Mouse (Mus musculus) c-Kit-positive CD71-negative TER-119-negative erythroid progenitor cells, embryonic 14.5 days (primary cell): ENCODE data around the gene Casp6.

Experiments used
- DNase-seq: peaks from one replicate; pipeline ENCODE4 v3.0.0-alpha.2; 2013; ENCODE audit warnings: low read depth

The Casp6 gene

DNA sequence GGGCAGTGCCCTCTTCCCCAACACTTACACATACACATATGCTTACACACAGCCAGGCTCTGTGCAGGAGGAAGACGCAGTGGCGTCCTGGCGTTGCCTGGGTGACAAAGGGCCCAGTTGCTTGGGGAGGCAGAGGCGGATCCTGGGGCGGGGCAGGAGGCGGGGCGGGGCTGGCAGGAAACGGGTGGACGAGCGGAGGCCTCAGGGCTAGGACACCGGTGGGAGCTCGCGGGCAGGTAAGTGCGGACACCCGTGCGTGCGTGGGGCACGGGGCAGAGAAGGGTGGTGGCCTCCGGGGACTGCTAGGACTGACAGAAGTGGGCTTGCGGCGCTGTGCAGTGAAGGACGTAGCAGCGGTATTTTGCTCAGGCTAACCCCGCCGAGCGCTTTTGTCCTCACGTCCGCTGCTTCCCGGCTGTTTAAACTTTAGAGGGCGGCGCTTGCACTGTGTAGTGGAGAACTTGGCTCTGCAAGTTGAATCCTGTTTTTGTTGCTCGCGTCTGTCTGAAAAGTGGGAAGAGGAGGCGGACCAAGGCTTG, at the start of gene Casp6:
TSS of gene Casp6 (plus strand) at position 155 of the 539 bp plus-strand sequence.
- DNase-seq, result no peak

DNA sequence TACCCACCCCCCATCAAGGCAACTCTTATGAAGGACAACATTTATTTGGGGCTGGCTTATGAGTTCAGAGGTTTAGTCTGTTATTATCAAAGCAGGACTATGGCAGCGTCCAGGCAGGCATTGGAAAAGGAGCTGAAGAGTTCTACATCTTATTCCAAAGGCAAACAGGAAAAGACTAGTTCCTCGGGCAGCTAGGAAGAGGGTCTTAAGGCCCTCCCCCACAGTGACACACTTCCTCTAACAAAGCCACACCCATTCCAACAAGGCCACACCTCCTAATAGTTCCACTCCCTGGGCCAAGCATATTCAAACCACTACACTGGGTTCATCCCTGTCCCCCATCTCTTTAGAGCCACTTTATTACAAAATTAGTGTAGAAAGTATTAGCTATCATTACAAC, 38.6 kb upstream of the Casp6 start:
- DNase-seq, result no peak

DNA sequence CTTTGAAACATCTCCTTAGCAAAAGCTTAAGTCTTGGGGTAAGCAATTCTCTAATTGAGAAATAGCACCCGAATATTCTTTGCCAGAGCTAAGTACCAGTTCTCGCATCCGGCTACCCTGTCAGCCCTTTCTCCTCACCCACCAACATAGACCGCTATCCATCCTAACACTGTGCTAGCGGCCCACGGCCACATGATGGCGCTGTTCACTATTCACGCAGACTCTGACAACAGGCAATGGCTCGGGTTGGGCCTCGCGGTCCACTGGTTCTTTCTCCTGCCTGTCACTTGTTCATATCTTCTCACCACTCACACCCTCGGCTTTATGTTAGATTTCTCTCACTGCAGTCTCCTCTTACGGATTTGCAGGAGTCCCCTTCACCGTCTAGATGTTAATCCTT, 37.5 kb upstream of the Casp6 start:
- no peak for DNase-seq

GRCm38 (mm10) chr3:129877327-129877726, 23.9 kb upstream of the Casp6 start:
- no peak for DNase-seq

GRCm38 (mm10) chr3:129878405-129879021, 22.7 kb upstream of the Casp6 start, which contains the start of gene Pla2g12a:
TSS of gene Pla2g12a (plus strand) at chr3:129878606.
- peak; percentile 66 for DNase-seq

- DNase-seq, result no peak
Measured at GRCm38 (mm10) chr3:129879131-129879757, 22.0 kb upstream of the Casp6 start.

DNA sequence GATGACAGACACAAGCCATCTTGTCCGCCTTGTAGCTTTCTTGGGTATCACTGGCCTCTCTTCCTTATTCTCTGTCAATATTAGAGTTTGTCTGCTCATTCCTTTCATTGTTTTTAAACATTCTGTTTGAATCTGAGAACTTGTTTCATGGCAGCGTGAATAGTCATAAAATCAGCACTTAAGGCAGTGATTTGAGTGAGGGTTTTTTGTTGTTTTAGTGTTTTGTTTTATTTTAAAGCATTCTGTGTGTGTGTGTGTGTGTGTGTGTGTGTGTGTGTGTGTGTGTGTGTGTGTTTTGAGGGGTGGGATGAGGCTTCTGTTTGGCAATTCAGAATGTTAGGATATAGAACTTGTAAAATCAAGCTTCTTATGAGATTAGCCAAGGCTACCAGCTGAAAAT, 21.3 kb upstream of the Casp6 start:
- DNase-seq, result no peak

GRCm38 (mm10) chr3:129880925-129881593, 20.2 kb upstream of the Casp6 start:
- no peak for DNase-seq

GRCm38 (mm10) chr3:129885577-129885976, 15.6 kb upstream of the Casp6 start:
- DNase-seq, result no peak

- no peak for DNase-seq
Measured at GRCm38 (mm10) chr3:129886430-129886829, 14.8 kb upstream of the Casp6 start.

- no peak for DNase-seq
Measured at GRCm38 (mm10) chr3:129887779-129888517, 13.3 kb upstream of the Casp6 start.

DNA sequence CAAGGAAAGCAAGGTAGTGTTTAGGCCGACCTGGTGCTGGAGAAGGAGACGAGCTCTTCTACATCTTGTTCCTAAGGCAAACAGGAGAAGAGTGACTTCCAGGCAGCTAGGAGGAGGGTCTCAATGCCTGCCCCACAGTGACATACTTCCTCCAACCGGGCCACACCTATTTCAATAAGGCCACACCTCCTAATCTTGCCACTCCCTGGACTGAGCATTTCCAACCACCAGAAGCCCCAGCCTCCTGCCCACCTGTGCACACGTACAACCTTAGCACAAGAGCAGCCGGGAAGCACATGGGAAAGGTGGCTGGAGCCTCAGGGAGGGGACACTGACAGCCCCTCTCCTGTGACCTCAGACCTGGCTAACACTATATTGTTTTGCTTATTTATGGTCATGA, 9.2 kb upstream of the Casp6 start:
- DNase-seq, result no peak

- no peak for DNase-seq
Measured at GRCm38 (mm10) chr3:129893143-129893542, 8.1 kb upstream of the Casp6 start.

DNA sequence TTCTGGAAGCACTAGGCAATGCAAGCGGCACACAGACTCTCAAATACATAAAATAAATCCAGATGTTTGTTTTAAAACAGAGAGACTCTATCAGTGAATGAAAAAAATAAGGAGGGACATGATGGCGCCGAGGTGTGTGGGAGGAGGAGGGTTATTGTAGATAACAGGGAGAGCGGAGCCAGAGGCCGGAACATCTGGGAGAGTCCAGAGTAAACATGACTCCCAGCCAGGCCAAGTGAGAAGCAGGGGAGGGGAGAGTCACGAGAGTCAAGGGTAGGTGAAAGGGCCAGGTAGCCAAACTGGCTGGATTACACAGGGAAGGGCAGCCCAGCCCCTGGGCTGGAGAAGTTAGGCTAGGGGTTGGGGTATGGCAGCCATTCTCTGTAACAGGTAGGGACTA, 4.6 kb upstream of the Casp6 start:
- DNase-seq, result no peak

DNA sequence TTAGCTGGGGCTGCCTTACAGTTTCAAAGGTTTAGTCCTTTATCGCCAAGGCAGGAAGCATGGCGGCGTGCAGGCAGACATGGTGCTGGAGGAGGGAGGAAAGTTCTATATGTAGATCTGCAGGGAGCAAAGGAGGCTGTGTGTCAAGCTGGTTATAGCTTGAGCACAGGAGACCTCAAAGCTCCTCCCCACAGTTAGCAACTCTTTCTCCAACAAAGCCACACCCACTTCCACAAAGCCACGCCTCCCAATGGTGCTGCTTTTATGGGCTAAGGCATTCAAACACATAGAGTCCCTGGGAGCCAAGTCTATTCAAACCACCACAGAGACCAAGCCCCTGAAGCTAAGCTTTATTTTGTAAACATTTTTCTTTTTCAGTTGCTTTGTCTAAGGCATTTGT, 2.3 kb upstream of the Casp6 start:
- DNase-seq, result no peak

- no peak for DNase-seq
Measured at GRCm38 (mm10) chr3:129903369-129903768, 2.1 kb downstream of the Casp6 start.

GRCm38 (mm10) chr3:129903866-129904265, 2.6 kb downstream of the Casp6 start:
- DNase-seq, result no peak

DNA sequence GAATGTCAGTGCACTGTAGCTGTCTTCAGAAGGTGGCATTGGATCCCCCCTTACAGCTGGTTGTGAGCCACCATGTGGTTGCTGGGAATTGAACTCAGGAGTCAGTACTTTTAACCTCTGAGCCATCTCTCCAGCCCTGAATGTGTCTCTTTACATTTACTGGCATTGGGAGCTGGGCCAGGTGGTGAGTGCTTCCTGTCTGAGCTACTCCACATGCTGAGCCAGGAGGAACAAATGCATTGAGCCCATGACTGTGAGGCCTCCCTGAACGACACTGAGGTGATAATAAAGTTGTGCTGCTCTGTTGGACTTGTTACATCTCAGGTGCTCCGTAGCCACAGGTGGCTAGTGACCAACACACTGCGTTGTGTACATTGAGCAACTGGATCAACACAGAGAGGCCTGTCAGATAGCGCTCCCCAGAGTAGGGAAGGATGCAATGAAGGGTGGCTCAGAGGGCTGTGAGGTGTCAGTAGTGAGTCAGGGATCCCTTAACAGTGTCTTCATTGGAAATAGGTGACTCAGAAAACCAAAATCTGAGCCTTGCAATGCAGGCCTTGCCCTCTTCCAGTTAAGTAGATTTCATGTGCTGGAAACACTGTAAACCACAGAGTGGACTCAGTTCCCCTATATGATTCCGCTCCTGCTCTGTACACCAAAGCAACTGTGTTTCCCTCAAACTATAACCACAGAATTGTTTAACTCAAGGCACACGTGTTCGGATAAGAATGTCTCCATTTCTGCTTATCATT, 3.3 kb downstream of the Casp6 start:
- DNase-seq, result peak; percentile 20

DNA sequence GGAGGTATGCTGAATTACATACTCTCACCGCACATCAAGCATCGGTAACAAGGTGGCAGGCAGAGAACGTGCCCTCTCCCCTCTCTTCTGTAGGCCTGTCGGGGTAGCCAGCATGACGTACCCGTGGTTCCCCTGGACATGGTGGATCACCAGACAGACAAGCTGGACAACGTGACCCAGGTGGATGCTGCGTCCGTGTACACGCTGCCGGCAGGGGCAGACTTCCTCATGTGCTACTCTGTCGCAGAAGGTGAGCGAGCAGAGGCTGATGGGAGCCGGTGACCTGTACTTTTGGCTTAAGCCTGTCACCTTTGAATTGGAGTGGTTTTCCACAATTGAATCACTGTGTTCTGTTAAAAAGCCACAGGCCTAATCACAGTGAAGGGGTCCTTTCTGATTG, 10.8 kb downstream of the Casp6 start:
- no peak for DNase-seq

- DNase-seq, result no peak
Measured at GRCm38 (mm10) chr3:129913241-129913640, 12.0 kb downstream of the Casp6 start.

DNA sequence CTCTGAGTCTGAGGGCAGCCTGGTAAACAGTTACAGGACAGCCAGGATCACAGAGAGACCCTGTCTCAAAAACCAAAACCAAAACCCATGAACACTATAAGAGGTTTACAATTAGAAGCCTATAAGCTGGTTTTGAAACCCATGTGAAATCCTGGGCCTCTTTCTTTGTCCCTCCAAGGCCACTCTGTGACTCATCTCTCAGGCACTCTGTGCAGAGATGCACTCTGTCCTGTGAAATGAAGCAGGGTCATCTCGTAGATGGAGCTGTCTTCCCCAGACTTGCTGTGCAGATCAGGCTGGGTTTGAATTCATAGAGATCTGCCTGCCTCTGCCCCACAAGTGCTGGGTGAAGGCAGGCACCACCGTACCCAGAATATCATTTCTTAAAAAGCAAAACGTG, 16.2 kb downstream of the Casp6 start:
- no peak for DNase-seq

DNA sequence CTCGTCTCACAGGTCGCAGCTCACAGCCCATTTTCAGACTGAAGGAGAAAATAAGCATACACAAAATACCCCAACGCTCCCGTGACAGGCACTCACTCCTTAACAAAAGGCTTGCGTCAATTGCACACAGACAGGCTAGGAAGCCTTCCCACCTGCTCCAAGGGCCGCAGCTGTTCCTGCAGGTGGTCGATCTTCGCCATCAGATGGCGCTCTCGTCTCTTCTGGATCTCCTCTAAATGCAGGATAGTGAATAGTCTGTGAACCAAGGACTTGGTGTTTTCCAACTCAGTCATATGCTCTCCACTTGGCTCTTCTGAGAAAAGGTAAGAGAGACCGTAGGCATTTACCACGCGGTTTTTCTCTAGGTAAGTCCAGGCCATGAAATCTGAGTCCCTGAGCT, 17.2 kb downstream of the Casp6 start:
- DNase-seq, result peak; percentile 47
